Mouse (Mus musculus): ENCODE results near the gene Hist1h4c. TPM values are rescaled to one million over a fixed set of nuclear protein-coding genes. Genes with fewer than 3 reads are reported as not detected.
A peak's percentile ranks its signal among the peaks of the same experiment; 100 is the strongest.

Gene Hist1h4c
- polyA plus RNA-seq, 1 experiment from 2014 or later: 5.8 TPM

DNA sequence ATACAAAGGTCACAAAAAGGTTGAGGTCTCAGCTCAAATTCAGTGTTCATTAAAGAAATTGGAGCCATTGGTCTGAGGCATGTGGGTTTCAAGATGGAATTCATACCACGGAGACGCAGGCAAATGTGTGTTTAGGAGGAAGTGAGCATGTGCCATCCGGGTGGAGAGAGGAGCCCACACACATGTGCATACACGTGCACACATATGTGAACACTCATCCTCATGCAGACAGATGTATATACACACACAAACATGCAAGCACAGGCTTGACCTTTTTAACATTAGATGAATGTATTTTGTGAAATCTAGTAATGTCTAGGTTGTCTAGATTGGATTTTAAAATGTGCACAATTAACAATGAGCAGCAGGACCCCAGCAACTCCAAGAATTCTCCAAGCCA lies 4.0 kb upstream of the Hist1h4c start:
- peaks cover 11% of the 10 kb centered on the region for H3K4me1 ChIP-seq (replicated peaks)
- no peak overlapping the region for H3K4me3 ChIP-seq (replicated peaks)
- H3K9ac ChIP-seq (replicated peaks): no peak overlapping the region
- ATAC-seq: no peak
- H3K27ac ChIP-seq: no peak overlapping the region
- 83% methylated on average over 4 of the region's 4 CpGs for WGBS
- no peaks in the 10 kb centered on the region for H3K27me3 ChIP-seq
- H3K36me3 ChIP-seq: no peaks in the 10 kb centered on the region
- H3K4me2 ChIP-seq (replicated peaks): no peak overlapping the region
- H3K9me3 ChIP-seq: no peaks in the 10 kb centered on the region

DNA sequence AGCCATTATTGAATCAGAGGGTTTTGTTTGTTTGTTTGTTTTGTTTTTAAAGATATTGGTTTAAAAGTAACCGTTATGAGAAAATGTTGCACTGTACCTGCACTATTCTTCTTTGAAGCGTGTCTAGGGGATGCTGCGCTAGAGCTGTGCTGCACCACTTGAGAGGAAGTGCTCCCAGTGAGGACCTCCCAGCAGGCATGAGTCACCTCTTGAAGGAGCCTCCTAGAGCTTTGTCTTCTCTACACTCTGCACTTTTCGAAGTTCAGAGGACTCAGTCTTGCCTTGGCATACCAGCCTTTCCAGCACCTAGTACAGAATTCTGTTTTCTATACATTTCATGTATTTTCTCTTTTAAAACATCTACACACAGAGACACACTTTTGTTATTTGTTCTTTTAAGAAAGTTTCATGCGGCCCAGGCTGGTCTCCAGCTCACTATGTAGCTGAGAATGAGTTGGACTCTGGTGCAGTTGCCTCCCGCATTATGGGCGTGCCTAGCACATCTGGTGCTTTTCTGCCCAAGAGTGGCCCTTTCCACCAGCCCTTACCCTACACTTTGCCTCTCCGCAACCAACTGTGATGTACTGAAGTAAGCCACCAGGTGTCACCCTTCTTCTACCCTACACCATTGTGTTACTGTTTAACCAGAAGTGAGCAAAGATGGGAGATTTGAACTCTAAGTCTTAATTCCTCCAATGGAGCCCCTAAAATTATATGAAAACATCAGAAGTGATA lies 2.7 kb upstream of the Hist1h4c start:
- no peak overlapping the region for H3K4me3 ChIP-seq (replicated peaks)
- peak; percentile 53; the same call in 1 of the 2 replicates for ATAC-seq
- H3K27me3 ChIP-seq: no peaks in the 10 kb centered on the region
- no peak overlapping the region for H3K27ac ChIP-seq
- H3K9ac ChIP-seq (replicated peaks): no peak overlapping the region
- no peak overlapping the region for H3K4me2 ChIP-seq (replicated peaks)
- no peaks in the 10 kb centered on the region for H3K9me3 ChIP-seq
- peaks cover 11% of the 10 kb centered on the region for H3K4me1 ChIP-seq (replicated peaks)
- no peaks in the 10 kb centered on the region for H3K36me3 ChIP-seq
- WGBS: 37% methylated on average over 8 of the region's 8 CpGs

DNA sequence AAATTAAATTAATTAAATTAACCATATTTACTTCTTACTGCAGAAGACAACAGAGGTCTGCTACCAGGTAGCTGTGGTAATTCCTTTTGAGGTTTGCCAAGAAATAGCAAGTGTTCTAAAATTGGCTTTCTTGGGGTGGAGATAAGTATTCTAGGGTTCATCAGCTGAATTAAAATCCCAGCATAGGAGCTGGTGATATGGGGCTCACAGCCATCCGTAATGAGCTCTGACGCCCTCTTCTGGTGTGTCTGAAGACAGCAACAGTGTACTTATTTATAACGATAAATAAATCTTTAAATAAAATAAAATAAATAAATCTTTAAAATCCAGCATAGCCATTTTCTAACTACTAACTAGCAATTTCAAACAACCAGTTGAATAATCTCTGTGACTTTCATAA lies 1.5 kb upstream of the Hist1h4c start:
- Histone ChIP-seq H3K9ac (replicated peaks) (no peak overlapping the region), H3K4me1 (replicated peaks) (peaks cover 11% of the 10 kb centered on the region), H3K4me3 (replicated peaks) (no peak overlapping the region), H3K27ac (no peak overlapping the region), H3K27me3 (no peaks in the 10 kb centered on the region), H3K36me3 (no peaks in the 10 kb centered on the region), H3K4me2 (replicated peaks) (no peak overlapping the region), H3K9me3 (no peaks in the 10 kb centered on the region)
- no peak for ATAC-seq
- 68% methylated on average over 3 of the region's 3 CpGs for WGBS

DNA sequence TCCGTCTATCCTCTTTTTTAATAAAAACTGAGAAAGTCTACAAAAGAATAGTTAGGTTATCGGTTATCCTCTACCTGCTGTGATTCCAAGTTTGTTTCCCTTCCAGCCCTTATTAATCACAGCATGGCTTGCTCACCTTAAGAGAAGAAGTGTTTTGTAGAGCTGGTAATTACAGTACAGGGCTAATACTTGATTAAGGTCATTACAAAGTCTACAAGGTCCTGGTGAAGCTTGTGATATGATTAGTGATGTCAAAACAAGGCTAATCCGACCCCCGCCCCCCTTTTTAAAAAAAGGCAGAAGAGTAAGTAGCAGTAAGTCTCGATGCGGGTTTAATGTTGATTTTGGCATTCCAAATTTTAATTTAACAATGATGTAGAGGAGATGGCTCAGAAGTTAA lies 742 bp upstream of the Hist1h4c start:
- no peaks in the 10 kb centered on the region for H3K36me3 ChIP-seq
- 57% methylated on average over 6 of the region's 6 CpGs for WGBS
- H3K9me3 ChIP-seq: no peaks in the 10 kb centered on the region
- H3K4me3 ChIP-seq (replicated peaks): 0 out of 2 replicates have a peak overlapping the region, but pooled peaks have one; percentile 17
- H3K27ac ChIP-seq: peak overlapping the region; percentile 90
- no peak for ATAC-seq
- peak overlapping the region; percentile 83 for H3K4me2 ChIP-seq (replicated peaks)
- 0 out of 2 replicates have a peak overlapping the region, but pooled peaks have one; percentile 28 for H3K9ac ChIP-seq (replicated peaks)
- H3K27me3 ChIP-seq: no peaks in the 10 kb centered on the region
- peaks cover 11% of the 10 kb centered on the region for H3K4me1 ChIP-seq (replicated peaks)

DNA sequence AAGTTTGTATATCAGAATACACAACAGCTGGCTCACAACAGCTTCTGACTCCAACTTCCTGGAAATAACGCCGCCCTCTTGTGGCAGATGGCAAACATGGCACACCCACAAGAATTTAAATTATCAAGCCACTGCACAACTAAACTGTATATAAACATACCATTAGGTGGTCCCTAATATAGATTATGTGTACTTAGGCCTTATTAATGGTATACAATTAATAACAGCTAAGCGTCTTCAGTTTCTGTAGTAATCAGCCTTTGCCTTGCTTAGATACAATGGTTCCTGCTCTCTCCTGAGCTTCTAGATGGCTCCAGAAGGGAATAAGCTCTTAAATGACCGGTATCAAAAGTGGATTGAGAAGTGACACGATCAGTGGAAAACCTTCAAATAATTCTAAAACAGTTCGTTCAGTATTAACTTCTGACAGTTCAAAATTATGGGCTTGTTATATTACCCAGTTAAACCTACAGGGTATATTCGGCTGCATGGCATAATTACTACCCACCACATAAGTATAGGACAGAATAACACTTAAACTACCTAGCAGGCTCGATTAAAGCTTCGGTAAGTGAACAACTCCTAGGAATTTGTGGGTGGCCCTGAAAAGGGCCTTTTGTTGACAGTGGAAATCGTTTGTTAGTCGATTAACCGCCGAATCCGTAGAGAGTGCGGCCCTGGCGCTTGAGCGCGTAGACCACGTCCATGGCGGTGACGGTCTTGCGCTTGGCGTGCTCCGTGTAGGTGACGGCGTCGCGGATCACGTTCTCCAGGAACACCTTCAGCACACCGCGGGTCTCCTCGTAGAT lies 559 bp downstream of the Hist1h4c start:
- H3K9ac ChIP-seq (replicated peaks): peak overlapping the region; percentile 73
- peak; percentile 82 for ATAC-seq
- under 1% methylated on average over 24 of the region's 32 CpGs for WGBS
- H3K4me2 ChIP-seq (replicated peaks): peak overlapping the region; percentile 83
- no peaks in the 10 kb centered on the region for H3K27me3 ChIP-seq
- peak overlapping the region; percentile 90 for H3K27ac ChIP-seq
- no peaks in the 10 kb centered on the region for H3K36me3 ChIP-seq
- peak overlapping the region; percentile 50 for H3K4me3 ChIP-seq (replicated peaks)
- H3K9me3 ChIP-seq: no peaks in the 10 kb centered on the region
- peaks cover 11% of the 10 kb centered on the region for H3K4me1 ChIP-seq (replicated peaks)

DNA sequence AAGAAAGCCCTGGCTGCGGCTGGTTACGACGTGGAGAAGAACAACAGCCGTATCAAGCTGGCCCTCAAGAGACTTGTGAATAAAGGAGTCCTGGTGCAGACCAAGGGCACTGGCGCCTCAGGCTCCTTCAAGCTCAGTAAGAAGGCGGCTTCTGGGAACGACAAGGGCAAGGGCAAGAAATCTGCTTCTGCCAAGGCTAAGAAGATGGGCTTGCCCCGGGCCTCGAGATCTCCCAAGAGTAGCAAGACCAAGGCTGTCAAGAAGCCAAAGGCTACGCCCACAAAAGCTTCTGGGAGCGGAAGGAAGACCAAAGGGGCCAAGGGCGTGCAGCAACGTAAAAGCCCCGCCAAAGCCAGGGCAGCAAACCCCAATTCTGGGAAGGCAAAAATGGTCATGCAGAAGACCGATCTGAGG lies 2.2 kb downstream of the Hist1h4c start:
- Histone ChIP-seq H3K9me3 (no peaks in the 10 kb centered on the region), H3K27ac (no peak overlapping the region), H3K4me3 (replicated peaks) (no peak overlapping the region), H3K36me3 (no peaks in the 10 kb centered on the region), H3K27me3 (no peaks in the 10 kb centered on the region), H3K9ac (replicated peaks) (no peak overlapping the region), H3K4me2 (replicated peaks) (no peak overlapping the region), H3K4me1 (replicated peaks) (peaks cover 11% of the 10 kb centered on the region)
- 67% methylated on average over 15 of the region's 15 CpGs for WGBS
- ATAC-seq: no peak

DNA sequence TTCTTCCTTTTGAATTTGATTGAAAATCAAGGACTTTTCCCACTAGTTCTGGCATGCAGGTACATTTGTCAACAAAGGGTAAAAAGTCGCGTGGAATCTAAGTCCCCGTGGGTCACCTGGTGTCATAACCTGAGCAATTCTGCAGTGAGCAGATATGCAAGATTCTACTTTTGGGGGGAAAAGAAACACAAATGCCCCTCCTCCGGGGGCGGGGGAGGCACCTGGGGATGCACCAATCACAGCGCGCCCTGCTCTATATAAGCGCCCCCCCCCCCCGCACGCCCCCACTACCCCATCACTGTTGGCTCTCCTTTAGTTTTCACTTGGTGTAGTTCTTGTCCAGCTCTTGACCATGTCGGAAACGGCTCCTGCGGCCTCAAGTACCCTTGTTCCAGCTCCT lies 2.7 kb downstream of the Hist1h4c start, which contains the start of gene Hist1h1t:
Gene Hist1h1t, plus strand, starts transcription at position 301 of the 400 bp plus-strand sequence.
- H3K4me1 ChIP-seq (replicated peaks): peaks cover 11% of the 10 kb centered on the region
- 60% methylated on average over 13 of the region's 13 CpGs for WGBS
- no peak for ATAC-seq
- no peak within 1 kb of the TSS for H3K4me3 ChIP-seq (replicated peaks)
- H3K27ac ChIP-seq: no peak within 1 kb of the TSS
- H3K27me3 ChIP-seq: no peaks in the 10 kb centered on the region
- no peak within 1 kb of the TSS for H3K9ac ChIP-seq (replicated peaks)
- H3K9me3 ChIP-seq: no peaks in the 10 kb centered on the region
- H3K4me2 ChIP-seq (replicated peaks): no peak within 1 kb of the TSS
- no peaks in the 10 kb centered on the region for H3K36me3 ChIP-seq

DNA sequence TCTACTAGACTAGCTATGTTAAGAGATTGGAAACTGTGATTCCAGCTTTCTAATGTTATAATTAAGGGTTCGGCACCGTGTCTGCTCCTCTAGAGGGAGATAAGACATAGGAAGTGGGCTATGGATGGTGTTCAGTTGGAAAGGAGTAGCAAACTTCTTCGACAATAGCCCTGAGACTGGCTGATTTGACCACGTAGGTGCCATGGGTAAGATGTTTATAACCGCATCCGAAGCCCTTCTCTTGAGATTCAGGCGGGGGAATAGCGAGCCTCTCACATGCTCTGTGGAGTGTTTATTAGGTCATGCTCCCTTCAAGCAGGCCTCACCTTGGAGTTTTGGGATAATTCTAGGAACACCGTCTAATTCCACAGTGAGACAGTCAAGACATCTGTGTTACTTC lies 3.3 kb downstream of the Hist1h4c start:
- no peaks in the 10 kb centered on the region for H3K36me3 ChIP-seq
- no peaks in the 10 kb centered on the region for H3K9me3 ChIP-seq
- H3K27me3 ChIP-seq: no peaks in the 10 kb centered on the region
- peaks cover 11% of the 10 kb centered on the region for H3K4me1 ChIP-seq (replicated peaks)
- no peak for ATAC-seq
- no peak overlapping the region for H3K27ac ChIP-seq
- H3K9ac ChIP-seq (replicated peaks): no peak overlapping the region
- 98% methylated on average over 9 of the region's 9 CpGs for WGBS
- no peak overlapping the region for H3K4me3 ChIP-seq (replicated peaks)
- no peak overlapping the region for H3K4me2 ChIP-seq (replicated peaks)

DNA sequence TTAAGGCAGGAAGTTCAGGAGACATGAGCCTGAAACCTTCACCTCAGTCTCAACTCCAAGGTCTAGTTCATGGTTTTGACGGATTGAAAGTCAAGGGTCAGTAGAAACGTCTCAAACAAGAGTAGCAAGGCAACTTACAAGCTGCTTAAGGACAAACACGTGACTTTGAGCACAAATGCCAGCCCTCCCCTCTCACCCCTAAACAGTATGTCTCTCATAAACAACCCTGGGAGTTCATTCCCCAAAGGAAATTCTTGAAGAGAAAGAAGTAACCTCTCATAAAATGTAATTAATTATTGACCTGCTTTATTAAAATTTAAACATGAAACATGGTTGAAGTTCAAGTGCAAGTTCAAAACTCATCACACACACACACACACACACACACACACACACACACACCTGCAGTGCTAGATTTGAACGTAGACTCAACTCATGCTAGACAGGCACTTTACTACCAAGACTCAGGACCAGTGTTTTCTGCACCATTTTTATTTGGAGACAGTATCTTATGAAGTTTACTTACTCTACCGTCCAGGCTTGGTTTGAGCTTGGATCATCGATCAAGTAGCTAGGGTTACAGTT lies 4.3 kb downstream of the Hist1h4c start:
- Histone ChIP-seq H3K9ac (replicated peaks) (no peak overlapping the region), H3K27me3 (no peaks in the 10 kb centered on the region), H3K4me3 (replicated peaks) (no peak overlapping the region), H3K4me1 (replicated peaks) (peaks cover 9% of the 10 kb centered on the region), H3K9me3 (no peaks in the 10 kb centered on the region), H3K4me2 (replicated peaks) (no peak overlapping the region), H3K27ac (no peak overlapping the region), H3K36me3 (no peaks in the 10 kb centered on the region)
- no peak for ATAC-seq
- WGBS: 84% methylated on average over 6 of the region's 6 CpGs

DNA sequence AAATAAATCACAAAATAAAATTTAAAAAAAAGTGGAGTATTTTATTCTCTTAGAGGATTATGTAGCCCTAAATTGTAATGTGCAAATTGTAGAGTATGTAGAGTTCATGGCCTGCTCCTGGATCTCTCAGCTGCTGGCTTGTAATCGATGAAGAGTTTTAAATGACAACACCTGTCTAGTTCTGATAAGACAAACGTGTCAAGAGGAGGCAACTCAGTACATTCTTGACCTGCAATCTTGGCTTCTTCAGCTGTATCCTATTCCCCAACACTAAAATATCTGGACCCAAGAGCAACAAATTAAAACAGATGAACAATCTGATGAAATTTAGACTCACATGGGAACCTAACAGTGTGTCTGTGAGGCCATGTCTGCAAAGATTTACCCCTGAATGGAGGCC lies 8.8 kb downstream of the Hist1h4c start:
- no peak overlapping the region for H3K27ac ChIP-seq
- no peak for ATAC-seq
- WGBS: 82% methylated on average over 2 of the region's 2 CpGs

DNA sequence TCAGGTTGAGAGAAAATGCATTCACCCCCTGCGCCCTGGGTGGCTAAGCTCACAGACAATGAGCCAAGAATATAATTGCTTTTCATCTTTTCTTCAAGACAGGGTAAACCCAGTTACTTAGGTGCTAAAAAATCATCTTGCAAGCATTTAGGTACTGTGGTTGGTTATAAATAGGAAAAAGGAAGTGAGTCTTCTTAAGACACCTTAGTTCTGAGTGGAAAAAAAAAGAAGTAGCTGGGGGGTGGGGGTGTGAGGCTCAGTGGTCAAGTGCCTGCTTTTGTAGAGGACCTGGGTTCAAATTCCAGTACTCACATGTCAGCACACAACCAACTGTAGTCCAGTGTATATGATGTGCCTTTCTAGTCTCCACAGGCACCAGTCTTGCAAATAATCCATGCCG lies 9.3 kb downstream of the Hist1h4c start:
- H3K4me3 ChIP-seq (replicated peaks): no peak overlapping the region
- no peak overlapping the region for H3K9ac ChIP-seq (replicated peaks)
- H3K27me3 ChIP-seq: no peaks in the 10 kb centered on the region
- ATAC-seq: no peak
- no peak overlapping the region for H3K4me2 ChIP-seq (replicated peaks)
- WGBS: 95% methylated on average over 2 of the region's 2 CpGs
- H3K9me3 ChIP-seq: no peaks in the 10 kb centered on the region
- no peak overlapping the region for H3K27ac ChIP-seq
- peaks cover 16% of the 10 kb centered on the region for H3K4me1 ChIP-seq (replicated peaks)
- H3K36me3 ChIP-seq: no peaks in the 10 kb centered on the region

More for the DNA sequence above, 8.8 kb downstream of the Hist1h4c start:
- no peaks in the 10 kb centered on the region for H3K36me3 ChIP-seq
- no peaks in the 10 kb centered on the region for H3K27me3 ChIP-seq
- no peaks in the 10 kb centered on the region for H3K9me3 ChIP-seq
- H3K9ac ChIP-seq (replicated peaks): no peak overlapping the region
- H3K4me3 ChIP-seq (replicated peaks): no peak overlapping the region
- H3K4me1 ChIP-seq (replicated peaks): peaks cover 16% of the 10 kb centered on the region
- H3K4me2 ChIP-seq (replicated peaks): no peak overlapping the region

DNA sequence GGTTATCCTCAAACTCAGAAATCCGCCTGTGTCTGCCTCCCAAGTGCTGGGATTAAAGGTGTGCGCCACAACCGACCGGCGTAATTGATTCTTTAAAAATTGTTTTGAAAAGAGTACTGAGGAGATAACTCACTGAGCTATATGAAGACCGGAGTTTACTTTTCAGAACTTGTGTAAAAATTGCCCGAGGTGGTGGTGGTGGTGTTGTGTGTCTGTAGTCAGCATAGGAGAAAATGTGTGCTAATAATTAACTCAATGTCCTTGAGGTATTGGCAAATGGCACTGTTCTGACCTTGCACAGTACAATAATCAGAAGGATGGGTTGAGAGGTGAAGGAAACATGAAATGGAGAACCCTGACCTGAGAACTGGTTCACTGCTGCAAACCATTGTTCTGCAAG lies 10.3 kb downstream of the Hist1h4c start:
- WGBS: 96% methylated on average over 7 of the region's 7 CpGs
- no peaks in the 10 kb centered on the region for H3K36me3 ChIP-seq
- no peak overlapping the region for H3K9ac ChIP-seq (replicated peaks)
- no peak overlapping the region for H3K4me2 ChIP-seq (replicated peaks)
- H3K9me3 ChIP-seq: no peaks in the 10 kb centered on the region
- no peak for ATAC-seq
- H3K4me3 ChIP-seq (replicated peaks): no peak overlapping the region
- H3K4me1 ChIP-seq (replicated peaks): peaks cover 19% of the 10 kb centered on the region
- no peak overlapping the region for H3K27ac ChIP-seq
- no peaks in the 10 kb centered on the region for H3K27me3 ChIP-seq
